Mouse (Mus musculus): Measurements from ENCODE around the gene Tmem243.
A peak's percentile ranks its signal among the peaks of the same experiment; 100 is the strongest.
"Not testable (repeated sequence)": the region's sequence is repeated elsewhere in the genome, so short reads cannot be mapped to it uniquely, and the experiment has no call there.

The Tmem243 gene

GRCm38 (mm10) chr5:9107296-9108089 is 7.0 kb downstream of the Tmem243 start:
- DNase-seq = no peak

GRCm38 (mm10) chr5:9108490-9108889 is 8.0 kb downstream of the Tmem243 start:
- no peak for DNase-seq

- DNase-seq = no peak
Observed at GRCm38 (mm10) chr5:9109582-9109981, 9.1 kb downstream of the Tmem243 start.

- no peak for DNase-seq
Observed at GRCm38 (mm10) chr5:9111285-9111684, 10.8 kb downstream of the Tmem243 start.

GRCm38 (mm10) chr5:9111759-9112158 is 11.3 kb downstream of the Tmem243 start:
- no peak for DNase-seq

- DNase-seq = no peak
Observed at GRCm38 (mm10) chr5:9114162-9114561, 13.7 kb downstream of the Tmem243 start.

- DNase-seq = no peak
Observed at GRCm38 (mm10) chr5:9124134-9124533, 23.7 kb downstream of the Tmem243 start.

- no peak for DNase-seq
Observed at GRCm38 (mm10) chr5:9128566-9128965, 28.1 kb downstream of the Tmem243 start.

GRCm38 (mm10) chr5:9131786-9132185 is 31.3 kb downstream of the Tmem243 start:
- DNase-seq = peak; percentile 37

- DNase-seq = no peak
Observed at GRCm38 (mm10) chr5:9135588-9135987, 35.1 kb downstream of the Tmem243 start.

GRCm38 (mm10) chr5:9140724-9141123 is 40.3 kb downstream of the Tmem243 start:
- no peak for DNase-seq

GRCm38 (mm10) chr5:9142376-9142775 is 41.9 kb downstream of the Tmem243 start:
- no peak for DNase-seq

GRCm38 (mm10) chr5:9149273-9149850 is 48.9 kb downstream of the Tmem243 start:
- no peak for DNase-seq

GRCm38 (mm10) chr5:9156746-9157145 is 56.3 kb downstream of the Tmem243 start:
- no peak for DNase-seq

- DNase-seq = no peak
Observed at GRCm38 (mm10) chr5:9157336-9157735, 56.9 kb downstream of the Tmem243 start.

- no peak for DNase-seq
Observed at GRCm38 (mm10) chr5:9160831-9161455, 60.5 kb downstream of the Tmem243 start.

- DNase-seq = peak; percentile 84
Observed at GRCm38 (mm10) chr5:9161456-9162041, 61.1 kb downstream of the Tmem243 start, which contains the start of gene Dmtf1. TSS of gene Dmtf1 (minus strand) at chr5:9161776.

- peak; percentile 26 for DNase-seq
Observed at GRCm38 (mm10) chr5:9162088-9162487, 61.6 kb downstream of the Tmem243 start.

- DNase-seq = no peak
Observed at GRCm38 (mm10) chr5:9163411-9163810, 62.9 kb downstream of the Tmem243 start.

- not testable (repeated sequence) for DNase-seq
Observed at GRCm38 (mm10) chr5:9165151-9165550, 64.7 kb downstream of the Tmem243 start.

GRCm38 (mm10) chr5:9166366-9166765 is 65.9 kb downstream of the Tmem243 start:
- DNase-seq = no peak

- not testable (repeated sequence) for DNase-seq
Observed at GRCm38 (mm10) chr5:9169328-9170005, 69.0 kb downstream of the Tmem243 start.

- no peak for DNase-seq
Observed at GRCm38 (mm10) chr5:9173295-9173694, 72.8 kb downstream of the Tmem243 start.
